9 mouse cellular contexts compared by ENCODE assay signal in genomic region chr8:78420101-78420503, GRCm38 (mm10). TPM values are rescaled to one million over a fixed set of nuclear protein-coding genes. Genes with fewer than 3 reads are reported as not detected.
DNase-seq lines count a peak whose midpoint lies in the region; ATAC-seq and TF ChIP-seq lines count a peak whose summit lies in the region.
"Had no signal": no experiment of that assay in that cellular context is flagged by ENCODE, and none has a peak within 500 bp of the region (broad histone marks: within the 10 kb centered on the region; RNA-seq: fewer than 3 reads in every experiment).

No protein-coding gene starts in this region.

- no peak for TF ChIP-seq POLR2A in limb, embryonic 14.5 days (IDR thresholded peaks at IDR 0.05; ENCODE audit: borderline replicate concordance, extremely low read depth, insufficient read depth, insufficient read length)

- no peaks in the 10 kb centered on the region for H3K36me3 ChIP-seq in heart, embryonic 10.5 days
- no peaks in the 10 kb centered on the region for H3K36me3 ChIP-seq in heart, embryonic 11.5 days (ENCODE audit: control insufficient read depth, insufficient read depth, low read length)
- no peaks in the 10 kb centered on the region for H3K36me3 ChIP-seq in limb, embryonic 14.5 days (ENCODE audit: control insufficient read depth, insufficient read depth, low read length)

- peak overlapping the region; percentile 38; the same call in 1 of the 2 replicates for H3K27ac ChIP-seq in heart, embryonic 10.5 days
- H3K27ac ChIP-seq in heart, embryonic 11.5 days (ENCODE audit: low read depth, low read length): no peak overlapping the region
- no peak overlapping the region for H3K27ac ChIP-seq in limb, embryonic 14.5 days (replicated peaks; ENCODE audit: low read depth, low read length)

- H3K4me2 ChIP-seq in heart, embryonic 11.5 days: peak overlapping the region; percentile 82
- peak overlapping the region; percentile 64 for H3K4me2 ChIP-seq in limb, embryonic 14.5 days (replicated peaks; ENCODE audit: low read depth, low read length, severe bottlenecking)

- H3K27me3 ChIP-seq in heart, embryonic 10.5 days (ENCODE audit: insufficient read depth, poor library complexity, severe bottlenecking): peaks cover 69% of the 10 kb centered on the region
- H3K27me3 ChIP-seq in heart, embryonic 11.5 days (ENCODE audit: control insufficient read depth, insufficient read depth, low read length): peaks cover 35% of the 10 kb centered on the region
- peaks cover 52% of the 10 kb centered on the region for H3K27me3 ChIP-seq in limb, embryonic 14.5 days (ENCODE audit: control insufficient read depth, insufficient read depth, low read length)

- 1% methylated on average over 19 of the region's 19 CpGs for WGBS in heart, embryonic 10.5 days
- under 1% methylated on average over 19 of the region's 19 CpGs for WGBS in heart, embryonic 11.5 days (ENCODE audit: insufficient replicate concordance)
- 0% methylated on average over 19 of the region's 19 CpGs for WGBS in limb, embryonic 14.5 days

- H3K4me1 ChIP-seq in heart, embryonic 10.5 days: peaks cover 10% of the 10 kb centered on the region
- peaks cover 4% of the 10 kb centered on the region; the same call in 1 of the 2 replicates for H3K4me1 ChIP-seq in heart, embryonic 11.5 days (ENCODE audit: control insufficient read depth, insufficient read depth, low read length)
- 0 out of 2 replicates have a peak, but pooled peaks cover 9% of the 10 kb centered on the region for H3K4me1 ChIP-seq in limb, embryonic 14.5 days (ENCODE audit: control insufficient read depth, insufficient read depth, low read length)

- H3K4me3 ChIP-seq in heart, embryonic 10.5 days: peak overlapping the region; percentile 56
- peak overlapping the region; percentile 39 for H3K4me3 ChIP-seq in heart, embryonic 11.5 days (ENCODE audit: low read depth, low read length)
- peak overlapping the region; percentile 33 for H3K4me3 ChIP-seq in limb, embryonic 14.5 days (replicated peaks; ENCODE audit: low read length)

- DNase-seq in heart, embryonic 10.5 days (ENCODE audit: low spot score): no peak
- no peak for DNase-seq in heart, adult 9 months (ENCODE audit: low spot score in 2 of 2)
- peak; percentile 46 for DNase-seq in adrenal gland, postnatal 14 days
- no peak for DNase-seq in limb, embryonic 14.5 days (ENCODE audit: low spot score)
- peak; percentile 71 for DNase-seq in retina, postnatal 1 day
- DNase-seq in layer of hippocampus, postnatal 36 days: no peak

- H3K9ac ChIP-seq in heart, embryonic 11.5 days (ENCODE audit: low read depth, low read length): no peak overlapping the region
- H3K9ac ChIP-seq in limb, embryonic 14.5 days (ENCODE audit: low read depth, low read length, severe bottlenecking): peak overlapping the region; percentile 8; the same call in 1 of the 2 replicates

- ATAC-seq in heart, embryonic 11.5 days (replicated peaks; ENCODE audit: insufficient number of reproducible peaks, low FRiP score, low TSS enrichment): no peak
- ATAC-seq in limb, embryonic 14.5 days (ENCODE audit: low FRiP score, low read depth): peak; percentile 37
- no peak for ATAC-seq in megakaryocyte progenitor cell, adult 5-6 weeks (replicated peaks; ENCODE audit: poor library complexity)

- H3K9me3 ChIP-seq in heart, embryonic 10.5 days: no peaks in the 10 kb centered on the region
- H3K9me3 ChIP-seq in heart, embryonic 11.5 days (replicated peaks; ENCODE audit: control insufficient read depth, low read length): no peaks in the 10 kb centered on the region
- H3K9me3 ChIP-seq in limb, embryonic 14.5 days (ENCODE audit: control insufficient read depth, low read length): no peaks in the 10 kb centered on the region

RNA-seq across cellular contexts. Expression of gene Pou4f2, which starts 16.3 kb away (rescaled TPM):
- not detected in 2 replicates for polyA plus RNA-seq in heart, embryonic 10.5 days (2016; fragmentation: Nextera tagmentation; extraction: Ambion mirVana)
- total RNA-seq in adrenal gland, postnatal 14 days (2021): not detected in 2 replicates
- not detected in 2 replicates for polyA plus RNA-seq in heart, embryonic 11.5 days (2014; fragmentation: Nextera tagmentation; extraction: Ambion mirVana)
- 0.04 TPM in 1 of 2 replicates, not detected in the other for polyA plus RNA-seq in limb, embryonic 14.5 days (2012; rRNA removed)
- not detected in 2 replicates for polyA plus RNA-seq in limb, embryonic 14.5 days (2014; fragmentation: Nextera tagmentation; extraction: Ambion mirVana)
- total RNA-seq in layer of hippocampus, postnatal 36 days (2021): not detected
- total RNA-seq in megakaryocyte progenitor cell, adult 5-6 weeks (2015): not detected in 2 replicates
- not detected in 2 replicates for total RNA-seq in megakaryocyte progenitor cell, adult 5-6 weeks (2017)
- total RNA-seq: layer of hippocampus, postnatal 10 days had no signal

Comparison
In these comparisons a context has a peak if more than half of its experiments do, and no peak if none do; other contexts are left out.
1. DNase-seq: peak in adrenal gland, postnatal 14 days (single experiment) and retina, postnatal 1 day (single experiment); none in heart, embryonic 10.5 days (single experiment), heart, adult 9 months (0 of 2), limb, embryonic 14.5 days (single experiment) and layer of hippocampus, postnatal 36 days (0 of 2).
2. Peak in every context shown above with its lines, with median percentiles within 50 percentile points of each other: H3K4me3 ChIP-seq.